Mouse (Mus musculus) E14TG2a.4 (cell line): ENCODE data around the gene Il1r1.

Experiments used
- CTCF ChIP-seq: conservative IDR thresholded peaks from 2 replicates; pipeline ENCODE4 v1.5.1; 2014; ENCODE audit warnings: low read length
- NANOG ChIP-seq: IDR thresholded peaks from 2 replicates; pipeline ENCODE4 v1.6.1; 2014; ENCODE audit warnings: borderline replicate concordance, low read length, mixed read lengths

DNA sequence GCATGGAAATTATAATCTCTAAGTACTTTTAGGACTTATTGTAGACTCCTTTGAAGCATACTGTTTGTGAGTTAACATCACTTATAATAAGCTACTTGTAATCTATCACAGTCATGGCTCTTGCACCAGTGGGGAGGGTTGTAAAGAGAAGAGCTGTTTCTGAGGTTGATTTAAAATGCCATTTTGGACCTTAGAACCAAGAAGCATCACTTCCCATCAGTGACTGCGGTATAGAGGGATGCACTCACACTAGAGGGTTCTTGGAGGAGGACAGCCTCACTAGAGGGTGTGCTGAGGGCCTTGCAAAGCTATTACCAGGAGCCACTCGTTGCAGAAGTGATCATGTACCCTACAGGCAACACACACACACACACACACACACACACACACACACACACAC is 700 bp downstream of the Il1r1 start:
- TF ChIP-seq NANOG, result no peak
- TF ChIP-seq CTCF, result no peak
